Mouse (Mus musculus) T-helper 17 cell (primary cell): ENCODE results near the gene Cpxm1.

ENCODE experiments used
- in situ Hi-C, 2 experiments: fragments of 300-600 bp; cut with MboI, MseI; formaldehyde crosslinking; loops; 1 replicate in 1 of 2; 2 replicates in 1 of 2; pipeline ENCODE4 v1.15.1; 2025; ENCODE audit warnings: high pct_unique_total_duplicates in 2 of 2

Cpxm1 gene

GRCm38 (mm10) chr2:130351758-130352339 lies 45.5 kb downstream of the Cpxm1 start:
- in situ Hi-C loops = no loop called here

GRCm38 (mm10) chr2:130350376-130350775 lies 47.0 kb downstream of the Cpxm1 start:
- in situ Hi-C loops = no loop called here

- in situ Hi-C loops = no loop called here
Observed at GRCm38 (mm10) chr2:130341220-130341580, 56.2 kb downstream of the Cpxm1 start.
